Mouse (Mus musculus): ENCODE data around the gene Gabpb1.

DNA sequence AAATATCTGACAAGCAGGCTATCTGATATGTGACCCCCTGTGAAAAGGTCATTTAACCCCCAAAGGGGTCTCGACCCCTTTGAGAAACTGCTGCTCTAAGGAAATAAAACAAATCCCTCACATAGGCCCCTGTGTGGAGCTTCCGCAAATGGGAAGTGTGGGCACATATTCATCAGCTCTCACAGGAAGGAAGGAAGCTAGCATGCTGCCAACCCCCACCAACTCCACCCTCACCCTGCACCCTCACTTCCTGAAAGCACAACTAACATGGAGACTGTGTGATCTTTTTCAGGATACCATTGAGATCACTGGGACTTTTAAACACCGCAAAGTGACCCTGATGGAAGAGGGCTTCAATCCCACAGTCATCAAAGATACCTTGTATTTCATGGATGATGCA, 88.7 kb downstream of the Gabpb1 start:
- TF ChIP-seq CTCF (IDR thresholded peaks at IDR 0.05; ENCODE audit: borderline replicate concordance, insufficient read depth, low read depth, low read length) (no peak), POLR2A (IDR thresholded peaks at IDR 0.05; ENCODE audit: borderline replicate concordance, insufficient read depth, low read length) (no peak)
